Mouse (Mus musculus) thymus, adult 18-20 months (tissue): ENCODE data around the gene Tcirg1.

ENCODE experiments used
- DNase-seq, 2 experiments: peaks; one replicate each; pipeline ENCODE4 v3.0.0; 2022; ENCODE audit warnings: mixed read lengths in 2 of 2

The Tcirg1 gene

DNA sequence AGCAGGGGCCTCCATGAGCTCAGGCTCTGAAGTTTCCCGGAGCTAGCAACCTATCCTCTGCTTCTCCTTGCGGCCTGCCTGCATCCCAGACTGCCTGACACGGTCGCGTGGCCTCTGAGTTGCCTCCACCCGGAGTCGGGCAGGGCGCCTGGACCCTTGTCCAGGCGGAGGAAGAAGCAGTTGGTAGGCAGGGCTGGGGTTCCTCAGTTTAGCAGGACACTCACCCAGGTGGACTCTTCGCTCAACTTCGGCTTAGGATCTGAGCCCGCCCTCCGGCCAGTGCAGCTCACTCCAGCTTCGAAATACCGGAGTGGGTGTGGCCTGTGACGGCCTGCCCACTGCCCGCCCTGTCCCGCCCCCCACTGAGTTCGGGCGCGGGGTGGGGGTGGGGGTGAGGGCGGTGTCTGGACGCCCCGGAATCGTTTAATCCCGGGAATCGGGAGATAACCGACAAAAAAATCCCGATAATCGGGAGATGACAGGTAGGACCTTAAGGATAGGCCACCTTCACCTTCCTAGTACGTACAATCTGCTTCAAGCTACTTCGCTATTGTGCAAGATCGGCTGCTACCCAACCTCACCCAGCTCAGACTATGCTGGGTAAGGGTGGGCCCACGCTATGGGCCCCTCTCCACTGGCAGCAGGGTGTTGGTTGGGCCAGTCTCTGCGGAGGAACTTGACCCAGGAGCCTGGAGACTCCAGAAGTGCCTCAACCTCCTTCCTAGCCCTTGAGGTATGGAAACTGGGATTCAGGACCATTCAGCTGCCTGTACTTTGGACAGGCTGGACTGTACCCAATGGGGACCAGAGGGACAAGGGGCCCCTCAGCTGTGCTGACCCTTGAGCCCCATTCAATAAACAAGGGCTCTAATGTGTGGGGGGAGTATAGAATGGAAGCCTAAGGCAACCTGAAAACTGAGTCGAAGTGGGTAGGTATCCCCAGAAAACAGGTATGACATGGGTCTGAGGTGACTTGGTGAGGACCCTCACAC lies at the start of gene Tcirg1:
Gene Tcirg1 (minus strand): TSS at position 339 of the 992 bp plus-strand sequence.
- DNase-seq: peak; percentile 63 to 73

- no peak for DNase-seq
These were observed 48.9 kb upstream of the Tcirg1 start for GRCm38 (mm10) chr19:3955804-3956203.

GRCm38 (mm10) chr19:3955033-3955432 lies 48.1 kb upstream of the Tcirg1 start:
- no peak for DNase-seq

DNA sequence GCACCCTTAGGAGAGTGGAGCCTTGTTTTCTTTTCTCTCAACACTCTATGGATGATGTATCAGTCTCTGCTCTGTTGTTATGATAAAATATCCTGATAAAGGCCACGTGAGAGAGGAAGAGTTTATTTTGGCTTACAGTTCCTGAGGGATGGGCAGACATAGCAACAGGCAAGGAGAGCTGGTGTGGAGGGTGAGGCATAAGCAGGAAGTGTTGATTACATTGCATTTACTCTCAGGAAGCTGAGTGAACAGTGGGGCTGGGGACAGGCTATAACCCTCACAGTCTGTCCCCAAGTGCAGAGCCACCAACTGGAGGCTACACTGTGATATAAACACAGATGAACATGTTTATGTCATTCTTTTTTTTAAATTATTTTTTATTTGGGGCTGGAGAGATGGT lies 45.2 kb upstream of the Tcirg1 start:
- DNase-seq: no peak

GRCm38 (mm10) chr19:3951461-3951860 lies 44.5 kb upstream of the Tcirg1 start:
- DNase-seq: no peak

DNA sequence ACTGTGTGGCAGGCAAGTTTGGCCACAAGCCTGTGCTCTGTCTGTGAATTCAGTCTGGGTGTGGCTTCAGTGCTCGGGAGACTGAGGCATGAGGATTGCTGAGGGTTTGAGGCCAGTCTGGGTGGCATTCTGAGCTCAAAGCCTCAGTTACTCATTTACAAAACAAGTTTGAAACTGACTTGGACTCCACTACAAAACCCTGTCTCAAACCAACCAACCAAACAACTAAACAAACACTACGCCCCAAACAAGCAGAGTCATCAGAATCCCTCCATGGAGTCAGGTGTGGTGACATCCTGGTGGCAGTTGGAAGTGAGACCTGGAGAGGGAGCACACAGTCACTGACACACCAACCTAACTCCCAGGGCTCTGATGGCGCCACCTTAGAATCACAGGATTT lies 43.4 kb upstream of the Tcirg1 start:
- no peak for DNase-seq

DNA sequence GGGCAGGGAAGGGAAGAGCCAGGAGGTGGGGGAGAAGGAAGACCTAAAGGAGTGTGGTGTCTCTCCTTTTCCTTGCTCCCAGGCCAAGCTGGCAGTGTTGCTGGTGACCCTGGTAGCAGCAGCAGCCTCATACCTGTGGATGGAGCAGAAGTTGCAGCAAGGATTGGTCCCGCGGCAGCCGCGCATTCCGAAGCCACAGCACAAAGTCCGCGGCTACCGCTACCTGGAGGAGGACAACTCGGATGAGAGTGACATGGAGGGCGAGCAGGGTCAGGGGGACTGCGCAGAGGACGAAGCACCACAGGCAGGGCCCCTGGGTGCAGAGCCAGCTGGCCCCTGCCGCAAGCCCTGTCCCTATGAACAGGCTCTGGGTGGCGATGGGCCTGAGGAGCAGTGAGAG lies 41.6 kb upstream of the Tcirg1 start:
- DNase-seq: no peak

GRCm38 (mm10) chr19:3947813-3948212 lies 40.9 kb upstream of the Tcirg1 start:
- DNase-seq: no peak

GRCm38 (mm10) chr19:3946715-3947114 lies 39.8 kb upstream of the Tcirg1 start:
- peak in 1 of 2 experiments; percentile 36 for DNase-seq

DNA sequence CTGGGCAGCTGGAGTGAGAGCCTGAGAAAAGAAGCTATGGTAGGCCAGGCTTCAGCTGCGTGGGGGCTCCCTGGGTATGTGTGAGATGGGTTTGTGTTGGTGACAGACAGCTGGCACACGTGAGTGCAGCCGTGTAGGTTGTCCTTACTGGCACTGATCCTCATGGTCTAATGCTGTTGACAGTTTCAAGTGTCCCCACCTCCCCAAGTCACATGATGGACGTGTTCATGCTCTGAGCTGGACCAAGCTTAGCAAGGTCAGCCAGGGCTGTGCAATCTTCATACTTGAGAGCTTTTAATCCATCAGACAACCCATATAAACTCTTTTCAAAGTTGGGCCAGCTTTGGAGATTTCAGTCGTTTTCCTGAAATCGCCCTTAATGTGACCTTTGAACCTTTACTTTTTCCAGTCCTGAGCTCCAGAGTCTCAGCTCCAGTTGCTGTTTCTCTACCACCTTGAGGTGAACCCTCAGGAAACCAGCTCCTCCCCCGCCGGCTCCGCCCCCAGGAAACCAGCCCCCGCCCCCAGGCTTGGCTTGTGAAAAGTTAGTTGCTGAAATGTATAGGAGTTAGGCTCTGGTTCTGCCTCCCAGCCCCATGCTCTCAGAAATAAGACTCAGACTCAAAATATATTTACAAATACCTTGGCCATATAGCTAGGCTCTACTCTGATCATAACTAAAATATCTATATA lies 39.1 kb upstream of the Tcirg1 start:
- DNase-seq: peak; percentile 45

DNA sequence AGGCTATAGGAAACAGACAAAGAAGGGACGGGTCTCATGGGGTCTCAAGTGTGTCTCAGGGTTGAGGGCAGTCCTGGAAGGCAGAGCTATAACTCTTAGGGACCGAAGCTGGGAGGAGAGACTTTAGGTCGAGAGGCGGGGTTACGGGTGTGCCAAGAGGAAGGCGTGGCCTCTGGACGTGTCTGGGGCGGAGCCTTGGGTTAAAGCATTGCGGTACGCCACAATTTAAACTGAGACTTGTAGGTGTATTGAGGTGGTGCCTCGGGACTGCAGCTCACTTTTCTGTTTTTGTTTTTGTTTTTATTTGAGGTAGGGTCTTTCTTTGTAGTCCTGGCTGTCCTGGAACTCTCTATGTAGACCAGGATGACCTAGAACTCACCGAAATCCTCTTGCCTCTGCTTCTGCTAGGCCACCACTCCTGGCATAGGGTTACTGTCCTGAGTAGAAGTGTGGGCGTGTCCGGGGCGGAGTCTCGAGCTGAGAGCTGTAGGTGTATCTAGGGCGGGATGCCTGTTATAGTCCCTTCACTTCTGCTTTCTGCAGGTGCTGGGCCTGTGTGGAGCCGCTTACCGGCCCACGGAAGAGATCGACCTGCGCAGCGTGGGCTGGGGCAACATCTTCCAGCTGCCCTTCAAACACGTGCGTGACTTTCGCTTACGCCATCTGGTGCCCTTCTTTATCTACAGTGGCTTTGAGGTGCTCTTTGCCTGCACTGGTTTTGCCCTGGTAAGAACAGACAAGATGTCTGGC lies 36.2 kb upstream of the Tcirg1 start:
- peak in 1 of 2 experiments; percentile 55 for DNase-seq

GRCm38 (mm10) chr19:3942315-3942714 lies 35.4 kb upstream of the Tcirg1 start:
- no peak for DNase-seq

GRCm38 (mm10) chr19:3935896-3936850 lies 29.2 kb upstream of the Tcirg1 start:
- DNase-seq: peak in 1 of 2 experiments; percentile 60

DNA sequence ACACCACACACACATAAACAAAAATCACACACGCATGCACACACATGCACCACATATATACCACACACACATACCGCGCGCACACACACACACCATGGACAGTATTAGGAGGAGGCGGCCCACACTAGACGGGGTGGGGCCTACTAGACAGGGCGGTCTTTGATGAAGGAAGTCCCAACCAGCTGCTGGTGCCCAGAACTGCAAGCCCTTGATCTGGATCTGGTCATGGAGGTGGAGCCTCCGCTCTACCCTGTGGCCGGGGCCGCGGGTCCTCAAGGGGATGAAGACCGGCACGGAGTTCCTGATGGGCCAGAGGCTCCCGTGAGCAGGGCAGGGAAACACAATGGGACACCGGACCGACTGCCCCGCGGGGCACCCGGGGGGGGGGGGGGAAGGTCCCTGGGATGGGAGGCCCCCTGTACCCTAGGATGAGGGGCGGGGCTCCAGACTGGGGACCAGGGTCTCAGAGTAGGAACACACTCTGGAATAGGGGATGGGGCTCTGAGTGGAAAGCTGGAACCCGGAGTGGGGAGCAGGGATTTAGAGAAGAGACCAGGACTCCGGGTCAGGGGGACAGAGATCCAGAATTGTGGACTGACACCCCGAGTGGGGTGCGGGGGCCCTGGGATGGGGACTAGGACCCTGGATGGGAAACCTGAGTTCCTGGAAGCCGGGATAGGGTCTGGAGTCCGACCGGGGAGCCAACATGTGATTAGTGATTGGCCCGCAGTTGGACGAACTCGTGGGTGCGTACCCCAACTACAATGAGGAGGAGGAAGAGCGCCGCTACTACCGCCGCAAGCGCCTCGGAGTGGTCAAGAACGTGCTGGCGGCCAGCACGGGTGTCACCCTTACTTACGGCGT lies 28.3 kb upstream of the Tcirg1 start, which contains the start of gene Unc93b1:
Gene Unc93b1 (plus strand): TSS at position 155 of the 864 bp plus-strand sequence.
- peak in 1 of 2 experiments; percentile 52 for DNase-seq

- no peak for DNase-seq
These were observed 24.8 kb upstream of the Tcirg1 start for GRCm38 (mm10) chr19:3931716-3932115.

DNA sequence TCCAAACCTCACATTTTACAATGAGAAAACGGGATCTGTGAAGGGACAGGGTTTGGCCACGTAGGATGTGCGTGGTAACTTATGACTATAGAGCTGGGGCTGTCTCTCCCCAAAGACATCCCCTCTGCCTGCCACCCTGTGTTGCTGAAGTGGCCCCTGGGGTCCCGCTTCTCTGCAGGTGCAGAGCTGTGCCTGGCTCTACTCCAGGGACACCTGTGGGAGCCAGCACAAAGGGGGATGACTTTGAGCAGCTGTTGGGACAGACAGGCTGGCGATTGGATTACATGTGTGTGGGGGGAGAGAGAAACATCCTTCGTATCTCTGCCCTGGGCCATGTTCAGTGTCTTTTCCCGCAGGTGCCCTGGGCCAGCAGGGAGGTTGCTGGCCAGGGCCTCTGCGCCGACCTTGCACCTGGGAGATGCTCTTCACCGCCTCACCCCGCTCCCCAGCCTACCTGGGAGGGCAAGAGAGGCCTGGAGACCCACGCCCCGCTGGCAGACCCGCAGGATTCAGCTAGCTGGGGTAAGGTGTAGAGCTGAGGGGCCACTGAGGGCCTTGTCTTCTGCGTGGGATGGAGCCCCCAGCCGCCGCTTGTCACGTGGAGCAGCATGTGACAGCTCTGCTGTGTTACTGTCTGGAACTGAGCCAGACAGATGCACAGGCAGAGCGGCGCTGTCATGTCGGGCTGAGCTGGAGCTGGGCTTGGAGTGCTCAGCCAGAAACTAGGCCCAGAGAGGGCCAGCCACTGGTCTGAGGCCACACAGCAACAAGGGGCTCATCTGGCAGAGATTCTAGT lies 23.5 kb upstream of the Tcirg1 start:
- peak in 1 of 2 experiments; percentile 47 for DNase-seq

DNA sequence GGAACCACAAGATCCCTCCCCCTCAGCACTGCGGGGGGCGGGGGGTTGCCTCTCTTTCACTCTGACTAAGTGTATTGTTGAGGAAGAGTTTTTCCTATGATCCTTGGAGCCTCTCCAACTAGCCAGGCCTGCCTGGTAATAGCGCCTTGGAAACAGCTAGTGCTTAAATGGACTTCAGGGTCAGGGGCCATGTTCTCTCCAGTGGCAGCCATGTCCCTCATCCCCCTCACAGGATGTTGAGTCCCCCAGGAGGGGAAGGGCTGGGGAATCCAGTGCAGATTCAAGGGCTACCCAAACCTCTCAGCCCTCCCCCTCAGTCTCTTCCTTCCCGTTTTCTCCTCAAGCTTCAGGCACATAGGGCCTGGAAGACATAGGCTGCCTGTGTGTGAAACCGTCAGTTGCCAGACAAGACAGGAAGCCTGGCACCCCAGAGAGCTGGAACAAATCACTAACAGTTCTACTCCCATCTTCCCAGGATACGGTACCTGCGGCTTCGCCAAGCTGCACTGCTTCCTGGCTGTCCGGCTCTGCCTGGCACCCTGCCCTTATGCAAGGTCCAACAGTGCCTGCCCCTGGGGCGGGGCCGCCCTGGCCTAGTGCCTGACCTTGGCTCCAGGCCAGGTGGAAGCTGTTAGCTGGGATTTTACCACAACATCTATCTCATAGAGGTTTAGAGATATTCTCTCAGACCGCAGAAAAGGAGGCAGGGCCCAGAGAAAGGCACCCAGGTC lies 22.4 kb upstream of the Tcirg1 start, which contains the start of gene Aldh3b1:
Gene Aldh3b1 (minus strand): TSS at position 598 of the 731 bp plus-strand sequence.
- peak in 1 of 2 experiments; percentile 42 for DNase-seq

- no peak for DNase-seq
These were observed 21.8 kb upstream of the Tcirg1 start for GRCm38 (mm10) chr19:3928779-3929178.

- no peak for DNase-seq
These were observed 21.1 kb upstream of the Tcirg1 start for GRCm38 (mm10) chr19:3927989-3928388.
